Mouse (Mus musculus): ENCODE data around the gene Cdpf1. TPM values are rescaled to one million over a fixed set of nuclear protein-coding genes. Genes with fewer than 3 reads are reported as not detected.

Cdpf1 gene
- polyA plus RNA-seq, 1 experiment from 2014 or later, result 24.3 TPM

Other genes starting within 250 kb of the Cdpf1 start
- 132 and 133 TPM in 2 replicates for gene Wnt7b, start 229.2 kb downstream of the Cdpf1 start, polyA plus RNA-seq (2015; fragmentation: Nextera tagmentation; extraction: Ambion mirVana)
- gene Ppara, start 76.7 kb downstream of the Cdpf1 start, polyA plus RNA-seq (2015; fragmentation: Nextera tagmentation; extraction: Ambion mirVana), result 1.4 and 1.5 TPM in 2 replicates
- 0.04 and 0.06 TPM in 2 replicates for gene Pkdrej, start 10.0 kb upstream of the Cdpf1 start, polyA plus RNA-seq (2015; fragmentation: Nextera tagmentation; extraction: Ambion mirVana)
- gene Ttc38, start 20.6 kb upstream of the Cdpf1 start, polyA plus RNA-seq (2015; fragmentation: Nextera tagmentation; extraction: Ambion mirVana), result 2.9 and 3.6 TPM in 2 replicates
- gene Gtse1, start 48.0 kb upstream of the Cdpf1 start, polyA plus RNA-seq (2015; fragmentation: Nextera tagmentation; extraction: Ambion mirVana), result 14.6 and 15.7 TPM in 2 replicates
- gene Trmu, start 67.6 kb upstream of the Cdpf1 start, polyA plus RNA-seq (2015; fragmentation: Nextera tagmentation; extraction: Ambion mirVana), result 51.6 and 54.0 TPM in 2 replicates
- gene Celsr1, start 222.1 kb upstream of the Cdpf1 start, polyA plus RNA-seq (2015; fragmentation: Nextera tagmentation; extraction: Ambion mirVana), result 5.8 and 7.2 TPM in 2 replicates
- 48.8 and 52.9 TPM in 2 replicates for gene Gramd4, start 246.0 kb upstream of the Cdpf1 start, polyA plus RNA-seq (2015; fragmentation: Nextera tagmentation; extraction: Ambion mirVana)

Data from forebrain, embryonic 15.5 days (tissue).